ENCODE assay signal across 13 mouse cellular contexts in genomic region chr17:29883351-29883750, GRCm38 (mm10).
DNase-seq lines count a peak whose midpoint lies in the region; ATAC-seq lines count a peak whose summit lies in the region.
"Had no signal": no experiment of that assay in that cellular context is flagged by ENCODE, and none has a peak within 500 bp of the region (broad histone marks: within the 10 kb centered on the region; RNA-seq: fewer than 3 reads in every experiment).

No protein-coding gene starts in this region.

- H3K4me2 ChIP-seq in neural tube, embryonic 11.5 days (ENCODE audit: low read depth): no peak overlapping the region
- peak overlapping the region; percentile 18; the same call in 1 of the 2 replicates for H3K4me2 ChIP-seq in hindbrain, embryonic 11.5 days (replicated peaks; ENCODE audit: low read depth, low read length)
- H3K4me2 ChIP-seq in midbrain, embryonic 12.5 days (replicated peaks): peak overlapping the region; percentile 95
- H3K4me2 ChIP-seq in neural tube, embryonic 15.5 days: peak overlapping the region; percentile 97
- H3K4me2 ChIP-seq: embryonic facial prominence, embryonic 15.5 days; limb, embryonic 12.5 days; stomach, embryonic 15.5 days had no signal

- H3K27ac ChIP-seq in neural tube, embryonic 11.5 days (ENCODE audit: low read depth, low read length): no peak overlapping the region
- no peak overlapping the region for H3K27ac ChIP-seq in hindbrain, embryonic 11.5 days (ENCODE audit: low read depth, low read length)
- peak overlapping the region; percentile 90 for H3K27ac ChIP-seq in midbrain, embryonic 12.5 days (replicated peaks)
- H3K27ac ChIP-seq in neural tube, embryonic 15.5 days (replicated peaks): no peak overlapping the region
- H3K27ac ChIP-seq: embryonic facial prominence, embryonic 15.5 days; limb, embryonic 12.5 days; stomach, embryonic 15.5 days had no signal

- H3K4me1 ChIP-seq in neural tube, embryonic 11.5 days (ENCODE audit: control insufficient read depth, insufficient read depth, low read length): peaks cover 5% of the 10 kb centered on the region; the same call in 1 of the 2 replicates
- peaks cover 10% of the 10 kb centered on the region for H3K4me1 ChIP-seq in hindbrain, embryonic 11.5 days (replicated peaks; ENCODE audit: control insufficient read depth, insufficient read depth, low read length)
- peaks cover 62% of the 10 kb centered on the region for H3K4me1 ChIP-seq in midbrain, embryonic 12.5 days
- peaks cover 60% of the 10 kb centered on the region for H3K4me1 ChIP-seq in neural tube, embryonic 15.5 days

- WGBS in neural tube, embryonic 11.5 days: 48% methylated on average over 9 of the region's 9 CpGs
- WGBS in hindbrain, embryonic 11.5 days: 50% methylated on average over 9 of the region's 9 CpGs
- 44% methylated on average over 9 of the region's 9 CpGs for WGBS in midbrain, embryonic 12.5 days
- 31% methylated on average over 9 of the region's 9 CpGs for WGBS in neural tube, embryonic 15.5 days

- peak overlapping the region; percentile 12; the same call in 1 of the 2 replicates for H3K9ac ChIP-seq in neural tube, embryonic 11.5 days (ENCODE audit: low read length)
- H3K9ac ChIP-seq in hindbrain, embryonic 11.5 days (ENCODE audit: low read depth, low read length): no peak overlapping the region
- H3K9ac ChIP-seq in midbrain, embryonic 12.5 days (replicated peaks): peak overlapping the region; percentile 25; the same call in 1 of the 2 replicates
- no peak overlapping the region for H3K9ac ChIP-seq in neural tube, embryonic 15.5 days (replicated peaks)
- H3K9ac ChIP-seq: embryonic facial prominence, embryonic 15.5 days; limb, embryonic 12.5 days; liver, postnatal 0 days; stomach, embryonic 15.5 days had no signal

- H3K9me3 ChIP-seq in neural tube, embryonic 11.5 days (ENCODE audit: control insufficient read depth, low read length): no peaks in the 10 kb centered on the region
- no peaks in the 10 kb centered on the region for H3K9me3 ChIP-seq in hindbrain, embryonic 11.5 days (ENCODE audit: control insufficient read depth, low read length)
- no peaks in the 10 kb centered on the region for H3K9me3 ChIP-seq in midbrain, embryonic 12.5 days
- no peaks in the 10 kb centered on the region for H3K9me3 ChIP-seq in neural tube, embryonic 15.5 days (replicated peaks)
- H3K9me3 ChIP-seq: embryonic facial prominence, embryonic 15.5 days; limb, embryonic 12.5 days; stomach, embryonic 15.5 days had no signal

- H3K4me3 ChIP-seq in neural tube, embryonic 11.5 days (ENCODE audit: low read depth, low read length): no peak overlapping the region
- H3K4me3 ChIP-seq in hindbrain, embryonic 11.5 days (ENCODE audit: low read depth, low read length): no peak overlapping the region
- peak overlapping the region; percentile 74; the same call in 1 of the 2 replicates for H3K4me3 ChIP-seq in midbrain, embryonic 12.5 days
- H3K4me3 ChIP-seq in neural tube, embryonic 15.5 days (replicated peaks): peak overlapping the region; percentile 13; the same call in 1 of the 2 replicates
- H3K4me3 ChIP-seq: embryonic facial prominence, embryonic 15.5 days; limb, embryonic 12.5 days; stomach, embryonic 15.5 days had no signal

- no peak for DNase-seq in neural tube, embryonic 11.5 days (ENCODE audit: low spot score)
- no peak for DNase-seq in neural tube, embryonic 10.5 days (ENCODE audit: extremely low spot score, low spot score)
- no peak for DNase-seq in hindbrain, embryonic 11.5 days (ENCODE audit: low spot score)
- no peak for DNase-seq in spleen, postnatal 36 days (ENCODE audit: low spot score in 2 of 2)
- no peak for DNase-seq in spleen, adult 12 weeks (ENCODE audit: low spot score)
- no peak for DNase-seq in liver

- no peak for ATAC-seq in neural tube, embryonic 11.5 days (ENCODE audit: insufficient read depth, low FRiP score, low TSS enrichment)
- no peak for ATAC-seq in hindbrain, embryonic 11.5 days (ENCODE audit: low FRiP score)
- no peak for ATAC-seq in midbrain, embryonic 12.5 days (ENCODE audit: low FRiP score, low read depth)
- ATAC-seq in neural tube, embryonic 15.5 days (ENCODE audit: low FRiP score): no peak
- ATAC-seq: intestine, postnatal 0 days; liver, postnatal 0 days had no signal

- H3K36me3 ChIP-seq in neural tube, embryonic 11.5 days (ENCODE audit: control insufficient read depth, insufficient read depth, low read length): no peaks in the 10 kb centered on the region
- no peaks in the 10 kb centered on the region for H3K36me3 ChIP-seq in hindbrain, embryonic 11.5 days (ENCODE audit: control insufficient read depth, insufficient read depth, low read length)
- no peaks in the 10 kb centered on the region for H3K36me3 ChIP-seq in midbrain, embryonic 12.5 days
- H3K36me3 ChIP-seq in neural tube, embryonic 15.5 days: no peaks in the 10 kb centered on the region
- H3K36me3 ChIP-seq: embryonic facial prominence, embryonic 15.5 days; limb, embryonic 12.5 days; stomach, embryonic 15.5 days had no signal

- peaks cover 25% of the 10 kb centered on the region for H3K27me3 ChIP-seq in neural tube, embryonic 11.5 days (ENCODE audit: control insufficient read depth, insufficient read depth, low read length)
- peaks cover 20% of the 10 kb centered on the region for H3K27me3 ChIP-seq in hindbrain, embryonic 11.5 days (ENCODE audit: control insufficient read depth, insufficient read depth, low read length)
- peaks cover 41% of the 10 kb centered on the region for H3K27me3 ChIP-seq in midbrain, embryonic 12.5 days
- H3K27me3 ChIP-seq in neural tube, embryonic 15.5 days (replicated peaks): peaks cover 16% of the 10 kb centered on the region; the same call in 1 of the 2 replicates

Comparison
In these comparisons a context has a peak if more than half of its experiments do, and no peak if none do; other contexts are left out.
1. H3K4me3 ChIP-seq: peak in midbrain, embryonic 12.5 days (single experiment) and neural tube, embryonic 15.5 days (single experiment); none in neural tube, embryonic 11.5 days (single experiment) and hindbrain, embryonic 11.5 days (single experiment).
2. H3K9ac ChIP-seq: peak in neural tube, embryonic 11.5 days (single experiment) and midbrain, embryonic 12.5 days (single experiment); none in hindbrain, embryonic 11.5 days (single experiment) and neural tube, embryonic 15.5 days (single experiment).